Mouse (Mus musculus) liver, embryonic 12.5 days (tissue): ENCODE results near the gene Pcid2. TPM values are rescaled to one million over a fixed set of nuclear protein-coding genes. Genes with fewer than 3 reads are reported as not detected.
A peak's percentile ranks its signal among the peaks of the same experiment; 100 is the strongest.

Experiments used
- ATAC-seq: fragments of 200-750 bp; cut with Nextera tagmentation; 2 replicates; pipeline ENCODE4 v1.8.0; 2017; ENCODE audit warnings: moderate number of reproducible peaks, mild to moderate bottlenecking, moderate library complexity
- H3K27ac ChIP-seq: fragments of 300-500 bp; sonication (generic); 2 replicates; pipeline ENCODE4 v1.5.1; 2016; ENCODE audit warnings: mild to moderate bottlenecking
- H3K27me3 ChIP-seq: fragments of 300-500 bp; sonication (generic); replicated peaks from 2 replicates; pipeline ENCODE4 v1.6.1; 2016; ENCODE audit warnings: mild to moderate bottlenecking, moderate library complexity
- H3K36me3 ChIP-seq: fragments of 300-500 bp; sonication (generic); 2 replicates; pipeline ENCODE4 v1.6.1; 2016; ENCODE audit warnings: mild to moderate bottlenecking, moderate library complexity
- H3K4me1 ChIP-seq: fragments of 300-500 bp; sonication (generic); 2 replicates; pipeline ENCODE4 v1.6.1; 2016
- H3K4me2 ChIP-seq: fragments of 300-500 bp; sonication (generic); 2 replicates; pipeline ENCODE4 v1.6.1; 2016; ENCODE audit warnings: mild to moderate bottlenecking, moderate library complexity
- H3K4me3 ChIP-seq: fragments of 300-500 bp; sonication (generic); 2 replicates; pipeline ENCODE4 v1.5.1; 2016; ENCODE audit warnings: mild to moderate bottlenecking, moderate library complexity
- H3K9ac ChIP-seq: fragments of 300-500 bp; sonication (generic); 2 replicates; pipeline ENCODE4 v1.6.1; 2016; ENCODE audit warnings: mild to moderate bottlenecking, moderate library complexity
- H3K9me3 ChIP-seq: fragments of 300-500 bp; sonication (generic); replicated peaks from 2 replicates; pipeline ENCODE4 v1.6.1; 2016; ENCODE audit warnings: mild to moderate bottlenecking, moderate library complexity
- WGBS: fragments of 180-500 bp; shearing (Covaris S2); methylation state at CpG from one replicate; pipeline ENCODE4 v1.1.7; 2016; ENCODE audit not compliant: insufficient replicate concordance; 5-methylcytosine and 5-hydroxymethylcytosine counted together
- polyA plus RNA-seq: library from polyadenylated mRNA; unstranded; fragments of >200 nt; fragmentation: Nextera tagmentation; extraction: Ambion mirVana; gene quantifications from 2 replicates; pipeline ENCODE4 v1.2.1, GENCODE M21; 2016

Pcid2 gene
- polyA plus RNA-seq, 1 experiment from 2014 or later, result 25.6 TPM

- Histone ChIP-seq H3K27me3 (no peaks in the 10 kb centered on the region), H3K4me2 (peak overlapping the region; percentile 37), H3K4me3 (no peak overlapping the region), H3K9ac (no peak overlapping the region; the same call in 1 of the 2 replicates), H3K27ac (peak overlapping the region; percentile 80), H3K36me3 (peaks cover 86% of the 10 kb centered on the region), H3K9me3 (no peaks in the 10 kb centered on the region), H3K4me1 (peaks cover 59% of the 10 kb centered on the region)
- ATAC-seq, result peak; percentile 86
- WGBS, result 37% methylated on average over 7 of the region's 7 CpGs
These were observed 15.8 kb upstream of the Pcid2 start for GRCm38 (mm10) chr8:13120882-13121665.

GRCm38 (mm10) chr8:13118516-13118915 is 13.3 kb upstream of the Pcid2 start:
- no peak overlapping the region for H3K4me3 ChIP-seq
- WGBS, result 74% methylated on average over 3 of the region's 3 CpGs
- no peaks in the 10 kb centered on the region for H3K27me3 ChIP-seq
- H3K27ac ChIP-seq, result 0 out of 2 replicates have a peak overlapping the region, but pooled peaks have one; percentile 34
- peaks cover 84% of the 10 kb centered on the region for H3K36me3 ChIP-seq
- no peaks in the 10 kb centered on the region for H3K9me3 ChIP-seq
- ATAC-seq, result no peak
- H3K4me2 ChIP-seq, result no peak overlapping the region
- H3K9ac ChIP-seq, result no peak overlapping the region
- H3K4me1 ChIP-seq, result peaks cover 55% of the 10 kb centered on the region

GRCm38 (mm10) chr8:13117096-13117495 is 11.8 kb upstream of the Pcid2 start:
- H3K4me2 ChIP-seq, result no peak overlapping the region
- no peaks in the 10 kb centered on the region for H3K9me3 ChIP-seq
- no peak overlapping the region for H3K9ac ChIP-seq
- 95% methylated on average over 2 of the region's 2 CpGs for WGBS
- no peak for ATAC-seq
- no peaks in the 10 kb centered on the region for H3K27me3 ChIP-seq
- H3K4me1 ChIP-seq, result peaks cover 47% of the 10 kb centered on the region
- H3K27ac ChIP-seq, result no peak overlapping the region
- no peak overlapping the region for H3K4me3 ChIP-seq
- H3K36me3 ChIP-seq, result peaks cover 83% of the 10 kb centered on the region

GRCm38 (mm10) chr8:13113232-13113631 is 8.0 kb upstream of the Pcid2 start:
- 0 out of 2 replicates have a peak overlapping the region, but pooled peaks have one; percentile 14 for H3K27ac ChIP-seq
- no peaks in the 10 kb centered on the region for H3K27me3 ChIP-seq
- 77% methylated on average over 4 of the region's 4 CpGs for WGBS
- H3K4me1 ChIP-seq, result peaks cover 48% of the 10 kb centered on the region
- H3K4me3 ChIP-seq, result no peak overlapping the region
- H3K4me2 ChIP-seq, result no peak overlapping the region
- peaks cover 63% of the 10 kb centered on the region for H3K36me3 ChIP-seq
- H3K9me3 ChIP-seq, result no peaks in the 10 kb centered on the region
- H3K9ac ChIP-seq, result no peak overlapping the region
- ATAC-seq, result no peak

- H3K36me3 ChIP-seq, result peaks cover 57% of the 10 kb centered on the region
- no peaks in the 10 kb centered on the region for H3K9me3 ChIP-seq
- no peak overlapping the region for H3K4me2 ChIP-seq
- H3K4me1 ChIP-seq, result peaks cover 58% of the 10 kb centered on the region
- H3K27me3 ChIP-seq, result no peaks in the 10 kb centered on the region
- ATAC-seq, result no peak
- whole genome bisulfite sequencing, result 87% methylated on average over 11 of the region's 11 CpGs
- no peak overlapping the region for H3K4me3 ChIP-seq
- H3K9ac ChIP-seq, result no peak overlapping the region
- no peak overlapping the region for H3K27ac ChIP-seq
These were observed 6.7 kb upstream of the Pcid2 start for GRCm38 (mm10) chr8:13111917-13112316.

GRCm38 (mm10) chr8:13109416-13109960 is 4.2 kb upstream of the Pcid2 start:
- ATAC-seq, result no peak
- Histone ChIP-seq H3K4me2 (peak overlapping the region; percentile 77), H3K27ac (peak overlapping the region; percentile 97), H3K9ac (peak overlapping the region; percentile 9; the same call in 1 of the 2 replicates), H3K4me3 (peak overlapping the region; percentile 98), H3K4me1 (peaks cover 65% of the 10 kb centered on the region), H3K9me3 (no peaks in the 10 kb centered on the region), H3K36me3 (peaks cover 42% of the 10 kb centered on the region), H3K27me3 (no peaks in the 10 kb centered on the region)
- whole genome bisulfite sequencing, result 55% methylated on average over 1 of the region's 1 CpGs

GRCm38 (mm10) chr8:13108967-13109366 is 3.7 kb upstream of the Pcid2 start:
- Histone ChIP-seq H3K4me2 (peak overlapping the region; percentile 77), H3K4me1 (peaks cover 69% of the 10 kb centered on the region), H3K27me3 (no peaks in the 10 kb centered on the region), H3K9ac (peak overlapping the region; percentile 100), H3K9me3 (no peaks in the 10 kb centered on the region), H3K36me3 (peaks cover 37% of the 10 kb centered on the region), H3K27ac (peak overlapping the region; percentile 97), H3K4me3 (peak overlapping the region; percentile 98)
- ATAC-seq, result peak; percentile 41
- 53% methylated on average over 8 of the region's 8 CpGs for whole genome bisulfite sequencing

GRCm38 (mm10) chr8:13107990-13108638 is 2.9 kb upstream of the Pcid2 start:
- H3K4me3 ChIP-seq, result peak overlapping the region; percentile 98
- H3K9me3 ChIP-seq, result no peaks in the 10 kb centered on the region
- 32% methylated on average over 13 of the region's 13 CpGs for WGBS
- peaks cover 77% of the 10 kb centered on the region for H3K4me1 ChIP-seq
- H3K27ac ChIP-seq, result peak overlapping the region; percentile 97
- peak overlapping the region; percentile 100 for H3K9ac ChIP-seq
- peak; percentile 50 for ATAC-seq
- H3K27me3 ChIP-seq, result no peaks in the 10 kb centered on the region
- peak overlapping the region; percentile 77 for H3K4me2 ChIP-seq
- peaks cover 29% of the 10 kb centered on the region for H3K36me3 ChIP-seq

GRCm38 (mm10) chr8:13105908-13106551 is 771 bp upstream of the Pcid2 start:
- Histone ChIP-seq H3K4me1 (peaks cover 63% of the 10 kb centered on the region), H3K36me3 (peaks cover 19% of the 10 kb centered on the region), H3K27ac (peak overlapping the region; percentile 97), H3K27me3 (no peaks in the 10 kb centered on the region), H3K4me2 (peak overlapping the region; percentile 77), H3K9ac (peak overlapping the region; percentile 100), H3K9me3 (no peaks in the 10 kb centered on the region), H3K4me3 (peak overlapping the region; percentile 98)
- under 1% methylated on average over 47 of the region's 63 CpGs for WGBS
- ATAC-seq, result peak; percentile 48

- peak overlapping the region; percentile 97 for H3K27ac ChIP-seq
- H3K4me3 ChIP-seq, result peak overlapping the region; percentile 98
- H3K36me3 ChIP-seq, result peaks cover 26% of the 10 kb centered on the region
- H3K9me3 ChIP-seq, result no peaks in the 10 kb centered on the region
- WGBS, result 1% methylated on average over 45 of the region's 45 CpGs
- H3K4me1 ChIP-seq, result peaks cover 50% of the 10 kb centered on the region
- peak overlapping the region; percentile 77 for H3K4me2 ChIP-seq
- peak; percentile 57 for ATAC-seq
- H3K27me3 ChIP-seq, result no peaks in the 10 kb centered on the region
- peak overlapping the region; percentile 100 for H3K9ac ChIP-seq
These were observed 570 bp downstream of the Pcid2 start for GRCm38 (mm10) chr8:13104691-13105086.

GRCm38 (mm10) chr8:13077542-13077941 is 27.7 kb downstream of the Pcid2 start:
- no peak overlapping the region for H3K4me3 ChIP-seq
- ATAC-seq, result no peak
- H3K27ac ChIP-seq, result no peak overlapping the region
- H3K9ac ChIP-seq, result no peak overlapping the region
- no peaks in the 10 kb centered on the region for H3K9me3 ChIP-seq
- H3K4me1 ChIP-seq, result no peaks in the 10 kb centered on the region
- H3K4me2 ChIP-seq, result no peak overlapping the region
- no peaks in the 10 kb centered on the region for H3K27me3 ChIP-seq
- 84% methylated on average over 7 of the region's 7 CpGs for WGBS
- peaks cover 95% of the 10 kb centered on the region for H3K36me3 ChIP-seq
